Mouse (Mus musculus) adrenal gland, postnatal 25 days (tissue): ENCODE data around the gene Sox8. TPM values are rescaled to one million over a fixed set of nuclear protein-coding genes. Genes with fewer than 3 reads are reported as not detected.
A peak's percentile ranks its signal among the peaks of the same experiment; 100 is the strongest.

Experiments used
- DNase-seq: peaks from one replicate; pipeline ENCODE4 v3.0.0; 2021; ENCODE audit warnings: mixed read lengths
- total RNA-seq: library from RNA; stranded (reverse); gene quantifications from 2 replicates; pipeline ENCODE4 v1.2.3, GENCODE M21; 2021

Sox8 gene
- total RNA-seq, 1 experiment from 2014 or later = 1.1 TPM

DNA sequence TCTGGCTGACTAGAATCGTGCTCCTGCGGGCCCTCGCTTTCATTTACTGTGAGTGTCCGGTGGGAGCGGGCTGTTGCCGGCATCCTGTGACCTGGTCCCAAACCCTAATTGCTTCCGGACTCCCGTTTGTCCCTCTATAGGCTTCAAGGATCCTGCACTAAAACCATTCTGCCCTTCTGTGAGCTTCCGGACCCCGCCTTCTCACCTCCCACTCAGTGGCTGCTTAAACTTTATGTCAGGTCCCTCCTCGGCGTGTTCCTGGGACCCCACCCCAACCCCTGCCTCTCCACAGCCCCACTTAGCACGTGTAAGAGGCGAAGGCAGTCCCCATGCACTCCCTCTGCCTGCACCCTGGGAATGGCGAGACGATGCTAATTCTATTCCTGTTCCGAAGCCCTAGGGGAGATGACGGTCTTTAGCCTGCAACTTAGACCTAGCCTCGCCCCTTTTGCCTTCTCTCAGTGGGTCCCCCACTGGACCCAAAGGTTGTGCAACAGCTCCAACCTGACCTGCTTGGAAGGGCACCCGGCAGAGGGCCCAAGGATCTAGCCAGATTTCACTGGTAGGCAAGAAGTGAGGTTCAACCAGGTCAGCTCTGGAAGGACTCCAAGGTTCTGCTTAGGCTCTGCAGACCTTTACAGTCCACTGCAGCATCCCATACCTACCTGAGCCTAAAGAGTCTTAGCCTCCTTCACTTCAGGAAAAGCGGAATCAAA lies 9.0 kb upstream of the Sox8 start:
- DNase-seq = peak; percentile 21

DNA sequence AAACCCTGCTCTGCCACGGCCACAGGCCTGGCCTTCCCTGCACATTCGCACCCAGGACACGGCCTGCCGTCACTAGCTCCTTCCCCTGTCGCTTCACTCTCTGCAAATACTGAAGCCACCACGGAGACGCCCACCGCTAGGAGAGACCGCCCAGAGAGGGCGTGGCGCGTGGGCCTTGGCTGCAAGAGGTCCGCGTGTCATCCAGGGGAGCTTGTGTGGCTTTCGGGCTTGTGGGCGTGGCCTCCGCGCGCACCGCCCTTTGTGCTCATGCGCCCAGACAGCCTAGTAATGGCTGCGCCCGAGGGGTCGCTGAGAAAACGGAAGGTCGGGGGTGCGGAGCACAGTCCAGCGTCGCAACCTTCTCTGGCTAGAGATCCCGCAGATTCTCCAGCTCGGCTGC lies 8.4 kb upstream of the Sox8 start, which contains the start of gene Lmf1:
Gene Lmf1, plus strand, starts transcription at position 166 of the 400 bp plus-strand sequence.
- DNase-seq = peak; percentile 96

DNA sequence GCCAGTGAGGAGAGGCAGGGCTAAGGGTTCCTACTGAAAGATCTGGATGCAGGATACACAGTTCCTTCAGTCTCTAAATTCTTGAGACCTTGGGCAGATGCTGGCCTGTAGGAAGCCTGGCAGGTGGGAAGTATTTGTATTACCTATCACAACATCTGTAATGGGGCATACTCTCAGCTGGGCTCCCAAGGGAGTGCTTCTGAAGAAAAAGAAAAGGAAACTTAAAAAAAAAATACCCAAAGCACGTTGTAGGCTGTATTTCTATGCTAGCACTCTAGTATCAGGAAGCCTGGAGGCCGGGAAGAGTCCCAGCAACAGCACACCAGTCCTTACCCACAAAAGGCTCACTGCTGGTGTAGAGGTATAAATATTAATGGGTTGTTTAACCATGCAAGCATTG lies 7.2 kb upstream of the Sox8 start:
- DNase-seq = no peak

DNA sequence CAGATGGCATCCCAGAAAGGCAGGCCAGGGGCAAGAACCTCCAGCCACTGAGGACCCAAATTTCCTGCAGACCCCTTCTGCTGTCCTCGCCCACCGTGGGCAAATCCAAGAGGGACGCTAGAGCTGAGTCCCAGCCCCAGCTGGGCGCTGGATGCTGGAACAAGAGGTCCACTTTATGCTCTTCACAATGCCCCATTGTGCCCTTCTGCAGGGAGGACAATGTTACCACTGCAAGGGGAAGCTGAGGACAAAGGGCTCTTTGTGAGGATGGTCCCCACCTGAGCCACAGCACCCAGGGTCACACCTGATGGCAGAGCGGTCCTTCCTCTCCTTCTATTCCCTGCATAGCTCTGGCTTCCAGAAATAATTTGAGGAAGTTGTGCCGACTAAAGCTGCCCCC lies 6.8 kb upstream of the Sox8 start:
- DNase-seq = no peak

DNA sequence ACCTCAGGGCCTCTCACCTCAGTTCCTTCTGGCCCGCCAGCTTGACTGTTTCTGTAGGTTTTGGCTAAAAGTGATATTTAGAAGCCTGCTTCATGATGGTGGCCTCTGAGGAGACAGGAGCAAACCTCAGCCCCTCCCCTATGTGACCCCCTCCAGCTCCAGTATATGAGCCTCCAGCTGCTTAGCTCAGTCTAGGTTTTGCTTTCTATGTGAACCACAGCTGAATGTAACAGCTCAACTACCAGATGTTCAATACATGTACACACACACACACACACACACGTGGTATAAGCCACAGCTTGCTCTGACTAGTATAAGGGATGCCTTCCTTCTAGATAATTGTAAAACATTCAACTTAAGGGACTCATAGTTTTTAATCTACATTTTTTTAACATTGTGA lies 5.5 kb upstream of the Sox8 start:
- no peak for DNase-seq

DNA sequence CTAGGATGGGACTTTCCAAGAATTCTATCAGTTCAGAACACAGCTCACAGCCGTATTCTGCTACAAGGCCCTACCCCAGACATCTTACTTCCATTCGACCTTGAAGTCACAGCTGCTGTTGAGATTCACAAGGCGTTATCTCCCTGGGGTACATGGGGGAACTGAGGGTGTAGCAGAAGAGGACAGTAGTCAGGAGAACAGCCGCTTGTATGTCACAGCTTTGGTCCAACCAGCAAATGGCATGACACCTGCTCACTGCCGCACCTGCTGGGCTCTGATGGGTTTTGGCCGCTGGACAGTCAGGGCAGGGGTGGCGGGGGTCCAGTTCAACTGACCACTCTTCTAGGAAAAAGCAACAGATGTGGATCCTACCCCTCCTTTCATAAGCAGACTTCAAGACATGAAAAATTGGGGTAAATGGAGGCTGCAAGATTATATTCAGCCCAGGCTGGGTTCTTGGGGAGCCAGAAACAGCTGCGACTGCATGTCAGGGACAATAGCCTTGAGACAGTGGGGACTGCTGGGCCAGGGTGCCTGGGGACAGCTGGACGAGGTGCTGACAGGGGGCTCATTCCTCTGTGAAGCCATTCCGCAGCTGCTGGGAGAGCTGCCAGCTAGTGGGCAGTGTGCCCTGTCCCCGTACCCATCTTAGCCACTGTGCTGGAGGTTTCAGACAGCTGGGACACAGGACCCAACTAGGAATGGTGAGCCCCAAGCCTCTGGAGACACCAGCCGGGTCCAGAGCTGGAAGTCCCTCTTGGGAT lies 4.9 kb upstream of the Sox8 start:
- DNase-seq = no peak

DNA sequence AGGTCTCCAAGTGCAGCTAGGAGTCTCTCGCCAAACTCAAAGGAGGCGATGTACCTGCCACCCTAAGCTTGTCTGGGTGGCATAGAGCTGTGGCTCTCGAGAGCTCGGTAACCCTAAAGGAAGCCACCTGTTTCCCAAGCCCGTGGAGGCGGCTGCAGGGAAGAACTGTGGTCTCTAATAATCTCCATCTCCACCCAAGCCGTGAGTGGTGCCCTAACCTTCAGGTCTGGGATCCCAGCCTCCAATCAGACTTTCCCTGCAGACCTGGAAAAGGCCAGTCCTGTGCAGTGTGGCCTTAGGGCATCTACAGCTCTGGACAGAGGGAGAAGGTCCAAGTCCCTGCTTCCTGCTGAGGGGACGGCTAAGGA lies 951 bp upstream of the Sox8 start:
- DNase-seq = no peak

DNA sequence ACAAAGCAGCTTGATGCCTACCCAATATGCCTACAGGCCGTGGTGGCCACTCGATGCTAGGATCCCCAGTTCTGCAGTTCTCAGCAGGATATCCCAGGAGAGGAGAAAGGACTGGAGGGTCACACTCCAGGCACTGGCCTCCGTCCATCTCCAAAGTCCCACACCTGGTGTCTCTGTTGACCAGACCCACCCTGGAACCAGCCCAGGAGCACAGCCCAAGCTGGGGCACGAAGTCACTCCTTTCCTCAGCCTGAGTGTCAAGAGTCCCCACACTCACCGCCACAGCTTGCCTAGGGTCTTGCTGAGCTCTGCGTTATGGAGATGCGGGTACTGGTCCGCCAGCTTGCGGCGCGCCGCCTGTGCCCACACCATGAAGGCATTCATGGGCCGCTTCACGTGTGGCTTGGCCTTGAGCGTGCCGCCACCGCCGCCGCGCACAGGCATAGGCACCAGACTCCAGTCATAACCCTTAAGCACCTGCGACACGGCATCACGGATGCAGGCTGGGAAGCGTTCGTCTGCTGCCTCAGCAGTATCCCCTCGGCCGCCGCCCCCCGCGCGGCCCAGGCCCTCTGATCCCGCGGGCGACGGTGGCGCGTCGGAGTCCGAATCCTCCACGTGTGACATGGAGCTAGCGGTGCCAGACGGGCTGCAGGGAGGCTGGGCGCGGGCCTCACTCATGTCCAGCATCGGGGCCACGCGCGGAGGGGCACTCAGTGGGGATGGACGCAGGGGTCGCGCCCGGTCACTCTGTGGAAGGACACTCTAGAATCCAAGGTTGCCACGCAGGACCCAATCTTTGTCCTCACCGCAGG lies 446 bp downstream of the Sox8 start:
- no peak for DNase-seq

DNA sequence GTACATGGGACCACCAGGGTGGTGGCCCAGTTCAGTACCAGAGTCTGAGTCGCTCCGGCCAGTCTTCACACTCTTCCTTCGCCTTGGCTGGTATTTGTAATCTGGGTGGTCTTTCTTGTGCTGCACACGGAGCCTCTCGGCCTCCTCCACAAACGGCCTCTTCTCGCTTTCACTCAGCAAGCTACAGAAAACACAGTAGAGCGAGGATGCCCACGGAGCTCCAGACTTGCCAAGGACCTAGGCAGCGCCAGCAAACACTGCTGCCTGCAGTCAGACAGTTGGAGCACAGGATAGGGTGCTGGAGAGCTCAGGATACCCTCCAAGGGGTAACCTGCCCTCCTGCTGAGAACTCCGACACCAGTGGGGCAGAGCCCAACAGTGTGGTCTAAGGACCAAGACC lies 1.6 kb downstream of the Sox8 start:
- DNase-seq = no peak

DNA sequence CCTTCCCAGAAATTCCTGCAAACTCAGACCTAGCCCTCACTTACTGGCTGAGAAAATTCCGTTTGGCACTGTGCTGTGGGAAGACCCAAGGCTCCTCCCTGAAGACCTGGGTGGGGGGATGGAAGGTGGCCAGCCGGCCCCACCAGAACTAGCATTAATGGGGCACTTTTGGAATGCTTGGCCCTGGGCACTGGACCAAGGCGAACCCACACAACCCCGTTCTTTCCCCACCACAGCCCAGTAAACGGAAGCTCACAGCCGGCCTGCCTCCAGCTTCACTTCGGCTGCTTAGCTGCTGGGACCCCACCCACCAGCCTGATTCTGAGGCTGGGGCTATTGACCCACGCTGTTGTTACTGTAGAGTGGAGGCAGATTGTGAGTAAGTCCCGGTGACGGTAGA lies 2.3 kb downstream of the Sox8 start:
- DNase-seq = no peak

DNA sequence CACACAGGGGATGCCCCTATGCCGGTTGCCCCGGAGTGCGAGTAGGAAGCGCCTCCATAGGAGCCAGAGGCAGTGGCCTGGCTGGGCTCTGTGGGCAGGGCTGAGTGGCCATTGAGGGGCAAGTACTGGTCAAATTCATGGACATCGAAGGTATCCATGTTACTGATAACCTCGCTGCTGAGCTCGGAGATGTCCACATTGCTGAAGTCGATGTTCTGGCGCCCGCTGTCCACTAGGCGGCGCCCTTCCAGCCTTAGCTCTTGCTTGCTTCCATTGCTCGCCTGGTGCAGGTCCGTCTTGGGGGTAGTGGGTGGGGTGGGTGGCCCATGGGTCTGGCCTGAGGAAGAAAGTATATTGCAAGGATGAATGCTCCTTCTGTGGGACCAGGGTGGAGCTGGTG lies 2.7 kb downstream of the Sox8 start:
- DNase-seq = peak; percentile 70

DNA sequence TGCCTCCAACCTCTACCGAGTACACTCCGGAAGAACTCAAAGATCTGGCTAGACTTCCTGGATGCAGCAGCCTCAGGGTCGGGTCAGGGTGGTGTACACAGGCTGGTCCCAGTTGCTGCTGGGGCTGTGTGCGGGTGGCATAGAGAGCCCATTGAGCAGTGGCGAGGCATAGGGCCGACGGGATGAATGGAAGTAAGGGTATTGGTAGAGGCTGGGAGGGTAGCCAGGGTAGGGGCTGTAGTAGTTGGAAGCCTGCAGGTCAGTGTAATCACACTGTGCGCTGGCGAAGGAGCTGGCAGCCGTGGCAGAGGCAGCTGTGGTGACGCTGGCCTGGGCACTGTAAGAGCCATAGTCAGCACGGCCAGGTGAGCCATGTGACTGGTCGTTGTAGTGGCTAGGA lies 3.2 kb downstream of the Sox8 start:
- DNase-seq = no peak

DNA sequence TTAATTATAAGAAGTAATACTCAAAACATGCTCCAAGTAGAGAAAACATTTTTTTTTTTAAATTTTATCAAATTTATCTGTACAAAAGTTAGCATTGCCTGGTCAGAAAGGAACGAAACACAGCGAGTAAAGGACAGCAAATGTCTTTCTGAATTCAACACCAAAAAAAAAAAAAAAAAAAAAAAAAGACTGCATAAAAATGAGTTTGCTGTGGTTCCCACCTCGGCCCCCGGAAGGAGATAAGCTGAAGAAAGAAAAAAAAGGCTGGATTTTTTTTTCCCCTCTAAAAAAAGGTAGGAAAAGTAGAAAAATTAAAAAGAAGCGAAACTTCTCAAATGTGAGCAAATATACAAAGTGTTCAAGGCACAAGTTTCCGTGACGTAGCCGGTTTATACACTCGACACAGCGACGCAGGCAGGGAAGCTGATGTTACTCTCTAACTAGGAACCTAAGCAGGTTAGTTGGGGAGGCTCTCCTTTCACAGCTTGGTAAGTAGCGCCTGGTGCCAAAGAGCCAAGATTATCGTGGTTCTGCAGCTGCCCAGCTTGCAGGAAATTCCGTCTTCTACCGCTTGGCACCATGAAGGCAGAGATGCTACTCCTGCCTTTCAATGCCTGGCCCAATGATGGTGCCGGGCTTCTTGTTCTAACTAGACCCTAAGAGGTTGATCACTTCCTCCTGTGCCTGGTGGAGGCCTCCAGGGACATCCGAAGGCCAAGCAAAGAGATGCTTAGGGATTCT lies 4.5 kb downstream of the Sox8 start:
- no peak for DNase-seq

DNA sequence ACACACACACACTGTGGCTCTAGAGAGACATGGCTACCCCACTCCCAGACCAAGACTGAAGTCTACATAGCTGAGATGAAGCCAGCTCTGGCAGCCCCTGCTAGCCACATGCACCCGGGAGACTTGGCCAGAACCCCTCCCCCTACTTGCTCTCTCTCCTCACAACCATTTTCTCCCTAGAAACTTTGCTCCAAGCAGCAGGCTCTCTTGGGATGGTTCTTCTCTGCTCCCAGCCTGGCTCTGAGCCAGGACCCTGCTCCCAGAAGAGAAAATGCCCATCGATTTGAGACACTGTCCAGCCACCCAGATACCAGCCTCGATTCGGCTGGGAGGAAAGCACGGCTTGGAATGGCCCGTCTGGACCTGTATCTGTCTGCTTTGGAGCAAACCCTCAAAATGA lies 5.2 kb downstream of the Sox8 start:
- no peak for DNase-seq

DNA sequence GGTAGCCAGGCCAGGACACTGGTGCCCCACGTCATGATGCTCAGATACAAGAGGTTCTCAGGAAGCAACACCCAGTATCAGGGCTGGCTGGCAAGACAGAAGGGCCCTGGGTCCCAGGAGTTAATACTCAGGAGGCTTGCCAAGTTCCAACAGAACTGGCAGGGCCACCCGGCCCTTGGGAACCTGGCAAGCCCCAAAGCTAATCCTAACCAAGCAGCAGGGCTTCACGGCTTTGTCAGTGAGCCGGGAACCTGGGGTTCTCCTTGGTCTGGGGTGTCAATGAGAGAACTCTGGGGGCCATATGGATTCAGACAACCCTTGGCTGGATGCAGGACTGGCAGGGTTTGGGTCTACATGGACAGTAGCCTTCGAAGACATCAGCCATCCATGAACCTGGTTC lies 6.0 kb downstream of the Sox8 start:
- no peak for DNase-seq

DNA sequence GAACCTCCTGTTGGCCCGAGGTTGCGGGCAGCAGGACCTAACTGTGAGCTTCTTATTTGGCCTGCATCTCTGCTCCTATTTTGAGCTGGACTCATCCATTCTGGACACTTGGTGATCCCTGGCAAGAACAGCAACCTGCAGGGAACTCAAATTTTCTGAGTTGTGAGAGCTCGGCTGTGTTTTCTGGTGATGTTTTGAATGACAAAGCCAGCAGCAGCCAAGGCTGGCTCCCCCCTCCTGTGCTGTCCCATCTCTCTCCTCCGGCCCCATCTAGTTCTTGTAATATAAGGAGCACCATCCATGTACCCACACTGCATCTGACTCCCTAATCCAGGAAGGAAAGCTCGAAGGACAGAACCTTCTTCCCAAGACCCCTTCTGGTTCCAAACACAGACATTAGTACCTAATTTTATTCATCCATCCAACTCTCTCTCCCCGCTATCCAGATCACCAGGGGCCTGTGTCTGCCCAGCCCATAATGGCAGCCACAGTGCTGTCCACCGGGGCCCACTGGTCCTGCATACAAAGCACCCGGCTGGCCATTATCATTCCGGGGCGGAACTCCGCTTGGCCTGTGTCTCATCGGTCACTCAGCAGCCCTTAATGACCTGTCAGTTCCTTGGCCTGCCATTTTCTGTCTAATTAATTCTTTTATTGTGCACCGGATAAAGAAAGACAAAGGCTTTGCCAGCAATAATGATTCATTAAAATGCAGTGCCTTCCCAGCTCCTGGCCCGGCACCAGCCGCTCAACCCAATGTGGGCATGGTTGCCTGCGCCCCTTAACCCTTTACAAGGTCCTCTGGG lies 9.1 kb downstream of the Sox8 start:
- no peak for DNase-seq

DNA sequence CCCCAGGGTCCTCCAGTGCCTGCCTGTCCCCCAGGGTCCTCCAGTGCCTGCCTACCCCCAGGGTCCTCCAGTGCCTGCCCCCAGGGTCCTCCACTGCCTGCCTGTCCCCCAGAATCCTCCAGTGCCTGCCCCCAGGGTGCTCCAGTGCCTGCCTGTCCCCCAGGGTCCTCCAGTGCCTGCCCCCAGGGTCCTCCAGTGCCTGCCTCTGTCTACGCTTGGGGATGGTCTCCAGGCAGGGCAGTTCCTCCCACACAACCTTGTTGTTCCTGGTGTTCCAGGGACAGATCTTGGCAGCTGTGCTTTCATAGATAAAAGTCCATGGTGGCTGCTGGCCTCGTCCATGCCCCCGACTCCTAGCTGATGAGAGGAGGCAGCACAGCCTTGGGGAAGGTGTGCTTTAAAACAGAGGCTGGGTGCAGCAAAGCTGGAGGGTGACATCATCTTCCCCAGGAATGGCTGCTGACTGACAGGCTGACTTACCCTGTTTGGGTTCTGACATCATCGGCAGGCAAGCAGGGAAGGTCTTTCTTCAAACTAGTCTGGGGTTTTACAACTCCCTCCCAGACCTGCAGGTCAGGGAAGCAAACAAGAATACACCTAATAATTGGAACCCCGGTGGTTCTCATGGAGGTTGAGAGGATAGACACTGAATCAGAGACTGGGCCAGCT lies 9.8 kb downstream of the Sox8 start:
- no peak for DNase-seq

DNA sequence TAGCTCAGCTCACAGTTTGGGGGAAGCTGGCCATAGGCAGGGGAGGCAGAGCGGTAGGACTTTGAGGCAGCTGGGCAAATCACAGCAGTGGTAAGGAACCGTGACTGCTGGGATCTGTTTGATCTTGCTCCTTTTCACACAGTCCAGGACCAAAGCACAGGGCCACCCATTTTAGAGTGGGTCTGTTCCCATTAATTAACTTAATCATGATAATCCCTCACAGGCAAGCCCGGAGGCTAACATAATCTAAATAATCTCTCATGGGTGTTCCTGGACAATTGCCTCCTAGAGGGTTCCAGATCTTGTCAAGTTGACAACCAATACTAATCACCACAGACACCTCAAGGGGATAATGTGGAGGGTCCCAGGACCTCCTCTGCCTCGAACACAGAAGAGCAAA lies 10.9 kb downstream of the Sox8 start:
- DNase-seq = no peak

DNA sequence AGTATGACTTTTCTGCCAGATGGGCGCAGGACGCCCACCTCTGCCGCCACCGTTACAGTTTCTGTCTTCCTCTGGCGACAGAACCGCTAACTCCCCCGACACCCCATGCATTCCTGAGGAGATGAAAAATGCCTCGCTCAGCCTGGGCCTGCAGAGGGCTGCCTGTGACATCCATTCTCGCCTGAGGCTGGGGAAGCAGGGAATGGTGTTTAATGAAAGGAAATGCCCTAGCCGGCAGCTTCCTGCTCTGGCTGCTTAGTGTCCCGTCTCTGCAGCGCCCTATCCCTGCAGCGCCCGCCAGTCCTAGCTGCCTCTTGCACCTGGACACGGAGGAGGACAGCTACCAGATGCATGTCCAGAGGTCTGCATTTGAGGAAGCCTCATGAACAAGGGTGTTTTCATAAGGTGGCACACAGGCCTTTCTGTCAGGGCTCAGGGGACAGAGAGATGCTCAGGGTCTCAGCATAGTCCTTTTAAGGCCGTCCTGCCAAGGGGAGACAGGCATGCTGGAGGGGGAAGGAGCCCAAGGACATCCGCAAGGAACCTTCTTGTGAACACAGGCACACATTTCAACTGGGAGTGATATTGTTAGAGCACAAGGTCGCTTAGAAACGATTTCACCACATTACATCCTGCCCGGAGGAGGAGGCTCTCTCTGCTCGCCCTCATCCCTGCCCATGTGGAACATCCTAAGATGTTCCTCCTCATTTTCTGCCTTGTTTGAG lies 13.7 kb downstream of the Sox8 start:
- no peak for DNase-seq
